Mouse (Mus musculus) cerebellum, adult (tissue): ENCODE data around the gene Olfr746.

ENCODE experiments used
- ATAC-seq: cut with Nextera tagmentation; 2 replicates; pipeline ENCODE4 v1.9.2; 2017; ENCODE audit warnings: mild to moderate bottlenecking, moderate library complexity, mixed read lengths; ENCODE audit not compliant: insufficient number of reproducible peaks, low FRiP score, low TSS enrichment

The Olfr746 gene

GRCm38 (mm10) chr14:50646783-50647182 lies at the start of gene Olfr746:
Olfr746 (plus strand) TSS chr14:50647083.
- ATAC-seq: no peak

GRCm38 (mm10) chr14:50614579-50614978 lies 32.3 kb upstream of the Olfr746 start, which contains the start of gene Olfr744:
Olfr744 (plus strand) TSS chr14:50614879.
- no peak for ATAC-seq

- ATAC-seq: no peak
Measured at GRCm38 (mm10) chr14:50639088-50639487, 7.8 kb upstream of the Olfr746 start, which contains the start of gene Olfr745. Olfr745 (plus strand) TSS chr14:50639388.

- ATAC-seq: no peak
Measured at GRCm38 (mm10) chr14:50693106-50693505, 46.2 kb downstream of the Olfr746 start, which contains the start of gene Olfr747. Olfr747 (minus strand) TSS chr14:50693206.
